Mouse (Mus musculus) embryo, embryonic 10.5 days (tissue): ENCODE measurements around the gene Dgkg.

Experiments
- DNase-seq: peaks from one replicate; pipeline ENCODE4 v3.0.0-alpha.2; 2015; ENCODE audit warnings: low spot score

Gene Dgkg

DNA sequence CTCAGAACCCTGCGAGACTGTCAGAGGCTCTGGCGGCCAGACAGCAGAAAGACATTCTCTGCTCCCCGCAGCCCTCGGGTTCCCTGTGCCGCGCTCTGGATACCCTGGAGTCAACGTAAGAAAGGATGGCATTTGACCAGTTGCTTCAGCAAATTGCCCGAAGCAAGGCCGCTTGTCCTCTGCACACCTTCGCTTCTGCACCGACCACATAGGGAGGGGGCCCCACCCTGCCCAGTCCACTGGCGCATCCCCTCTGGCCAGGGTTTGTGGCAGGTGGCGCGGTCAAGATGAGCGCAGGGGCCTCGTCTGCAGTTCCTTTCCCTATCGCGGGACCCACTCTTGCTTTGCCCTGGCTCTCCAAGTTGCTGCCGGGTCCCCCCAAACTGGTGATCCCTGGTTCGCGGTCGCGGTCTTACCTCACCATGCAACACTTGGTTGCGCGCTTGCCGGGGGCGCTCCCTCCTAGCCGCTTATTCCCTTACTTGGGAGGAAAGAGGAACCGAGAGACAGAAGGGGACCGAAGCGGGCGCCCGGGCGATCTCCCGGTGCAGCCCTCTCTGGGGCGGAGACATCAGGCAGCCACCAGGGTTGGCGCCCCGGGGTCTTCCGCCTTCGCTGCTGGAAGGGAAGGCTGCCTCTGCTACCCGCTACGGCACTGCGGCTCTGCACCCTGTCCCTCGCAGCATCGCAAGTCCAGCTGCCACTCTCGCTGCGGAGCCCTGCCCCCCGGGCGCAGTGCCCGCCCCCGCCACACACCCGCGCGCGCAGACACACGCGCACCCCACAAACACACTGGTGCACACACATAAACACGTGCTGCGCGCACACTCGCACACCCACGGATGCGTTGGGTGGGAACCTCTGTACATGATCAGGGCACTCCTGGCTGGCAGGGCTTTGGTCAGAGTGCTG is at the start of gene Dgkg:
Gene Dgkg (minus strand): TSS at position 689 of the 912 bp plus-strand sequence.
- DNase-seq: peak; percentile 46

DNA sequence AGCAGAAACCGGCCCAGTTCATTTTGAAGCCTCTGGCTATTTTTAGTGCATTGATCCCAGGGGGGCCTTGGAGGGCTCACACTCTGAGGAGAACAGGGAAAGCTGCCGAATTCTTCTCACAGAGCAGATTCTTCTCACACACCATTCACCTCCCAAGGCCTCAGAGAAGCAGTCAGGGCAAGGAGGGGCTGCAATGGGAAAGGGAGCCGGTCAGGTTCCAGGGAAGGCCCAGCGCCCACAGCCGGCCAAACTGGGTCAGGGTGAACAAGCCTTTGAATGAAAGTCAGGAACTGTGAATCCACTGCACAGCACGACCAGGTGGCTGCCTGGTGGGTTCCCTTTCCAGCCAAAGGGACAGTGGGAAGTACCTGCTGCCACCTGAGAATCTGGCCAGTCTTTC is 47.9 kb upstream of the Dgkg start:
- DNase-seq: no peak

DNA sequence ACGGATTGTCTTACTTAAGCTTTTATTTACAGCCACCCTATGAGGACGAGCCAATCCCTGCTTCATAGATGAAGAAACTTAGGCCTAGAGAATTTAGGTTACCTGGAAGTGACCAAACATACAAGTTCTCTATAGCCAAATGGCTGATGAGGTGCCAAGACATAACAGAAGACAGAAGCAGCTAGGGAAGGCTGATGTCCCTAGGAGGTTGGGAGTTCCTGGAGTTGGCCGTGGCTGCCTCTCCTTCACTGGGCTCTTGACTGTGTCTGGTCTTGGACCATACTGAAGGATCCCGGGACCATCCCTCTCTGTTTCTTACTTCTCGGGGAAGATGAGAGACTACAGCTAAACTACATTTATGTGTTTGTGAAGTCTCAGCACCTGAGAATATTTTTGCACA is 47.1 kb upstream of the Dgkg start:
- no peak for DNase-seq

DNA sequence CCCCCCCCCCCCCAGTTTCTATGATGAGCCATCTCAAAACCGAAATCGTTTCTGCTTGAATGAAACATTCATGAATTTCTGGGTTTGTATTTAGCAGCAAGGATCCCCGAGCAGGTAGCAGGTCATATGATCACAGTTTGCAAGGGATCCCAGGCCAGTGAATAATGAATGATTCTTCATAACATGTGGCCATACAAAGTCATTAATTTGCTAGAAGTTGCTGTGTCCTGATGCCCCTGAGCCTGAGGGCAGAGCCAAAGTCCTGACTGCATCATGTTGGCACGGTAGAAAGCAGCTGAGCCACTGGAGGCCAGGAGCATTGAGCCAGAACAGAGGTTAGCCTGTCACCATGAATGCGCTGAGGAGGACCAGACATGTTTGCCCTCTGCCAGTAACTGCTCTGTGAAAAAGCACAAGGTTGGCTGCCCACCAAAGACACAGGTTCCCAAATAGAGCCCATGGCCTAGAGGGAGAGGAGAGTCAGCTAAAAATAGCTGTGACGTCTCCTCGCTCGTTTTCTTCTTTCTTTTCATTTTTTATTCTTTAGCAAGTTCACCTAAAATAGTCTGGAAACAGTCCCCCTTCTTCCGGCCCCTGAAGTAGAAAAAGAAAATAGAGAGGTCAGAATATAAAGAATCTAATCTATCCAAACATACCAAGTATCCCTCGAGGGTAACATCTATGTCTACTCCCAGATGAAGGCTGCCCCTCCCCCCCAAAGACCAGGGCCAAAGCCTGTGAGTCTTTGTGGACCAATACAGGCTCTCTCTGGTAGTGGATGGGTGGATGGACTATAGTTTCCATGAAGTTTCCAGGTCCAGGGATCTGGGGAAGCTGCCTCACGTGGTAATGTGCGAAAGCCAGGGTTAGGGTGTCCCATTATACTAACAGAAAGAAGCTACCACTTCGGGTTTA is 42.1 kb upstream of the Dgkg start:
- no peak for DNase-seq

DNA sequence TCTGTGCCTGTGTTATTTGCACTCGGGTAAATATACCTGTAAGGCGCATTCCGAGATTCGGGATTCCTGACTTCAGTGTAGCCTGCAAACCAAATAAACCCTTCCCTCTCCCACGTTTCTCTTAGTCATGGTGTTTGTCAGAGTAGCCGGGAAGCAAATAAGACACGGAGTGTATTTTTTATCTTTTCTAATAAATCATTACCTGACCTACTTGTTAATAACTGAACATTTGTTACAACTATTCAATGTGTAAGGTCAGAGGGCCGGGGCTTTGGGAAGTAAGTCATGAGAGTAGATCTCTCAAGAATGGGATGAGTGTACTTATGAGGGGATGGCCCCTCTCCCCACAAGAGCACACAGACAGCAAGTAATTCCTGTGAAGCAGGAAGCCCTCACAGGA is 41.1 kb upstream of the Dgkg start:
- DNase-seq: no peak

DNA sequence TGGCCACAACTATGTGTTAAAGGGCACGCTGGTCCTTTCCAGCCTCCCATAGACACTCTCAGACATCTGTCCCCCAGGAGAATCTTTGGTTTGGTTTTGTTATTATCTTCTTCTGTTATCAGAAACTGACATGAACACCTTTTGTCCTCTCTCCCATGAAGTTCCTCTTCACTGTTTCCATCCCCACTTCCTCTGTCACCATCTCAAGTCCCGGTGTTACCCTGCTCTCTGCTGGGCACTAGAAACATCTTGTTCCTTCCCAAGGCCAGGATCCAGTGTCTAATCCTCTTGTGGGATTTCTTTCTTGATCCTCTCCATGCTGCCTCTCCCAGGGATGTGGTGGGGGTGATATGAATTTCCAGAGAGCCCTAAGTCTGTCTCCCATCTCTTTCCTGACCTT is 32.6 kb upstream of the Dgkg start:
- DNase-seq: no peak

DNA sequence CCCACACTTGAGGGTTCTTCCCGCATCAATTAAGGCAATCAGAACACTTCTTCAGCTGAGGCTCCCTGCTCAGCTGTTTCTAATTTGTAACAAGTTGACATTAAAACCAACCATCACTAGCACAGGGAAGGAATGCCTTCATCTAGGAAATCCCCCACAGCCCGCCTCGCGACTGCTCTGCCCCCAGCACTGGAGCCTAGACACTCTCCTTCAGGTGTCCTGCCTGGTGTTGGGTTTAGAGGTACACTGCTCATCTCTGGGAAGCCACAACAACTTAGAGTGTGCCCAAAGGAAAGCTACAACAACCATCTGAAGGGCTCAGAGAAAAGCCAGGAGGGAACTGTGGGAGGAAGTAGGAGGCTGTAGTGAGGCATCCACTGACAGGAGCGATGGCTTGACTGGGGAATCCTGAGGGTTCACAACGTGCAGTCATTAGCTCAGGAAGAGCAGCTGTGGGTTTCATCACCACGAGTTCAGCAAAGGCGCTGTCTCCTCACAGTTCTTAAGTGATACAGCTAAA is 30.8 kb upstream of the Dgkg start:
- no peak for DNase-seq

DNA sequence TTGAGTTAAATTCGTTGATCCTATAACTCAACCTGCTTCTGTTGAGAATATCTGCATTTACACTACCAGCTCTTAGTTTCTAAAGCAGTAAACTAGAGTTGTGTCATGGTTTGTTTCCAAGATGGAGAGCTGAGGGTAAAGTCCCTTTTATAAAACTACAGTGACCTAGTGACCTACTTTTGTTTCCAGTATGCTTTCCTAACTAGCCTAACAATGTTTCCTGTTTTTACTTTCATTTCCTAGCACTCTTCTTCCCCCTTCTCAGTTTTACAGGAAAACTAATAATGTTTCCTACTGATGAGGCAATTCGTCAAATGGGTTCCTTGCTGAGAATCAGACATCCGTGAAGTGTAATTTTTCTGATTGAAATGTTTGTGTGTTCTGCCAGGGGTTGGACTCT is 26.6 kb upstream of the Dgkg start:
- DNase-seq: no peak

DNA sequence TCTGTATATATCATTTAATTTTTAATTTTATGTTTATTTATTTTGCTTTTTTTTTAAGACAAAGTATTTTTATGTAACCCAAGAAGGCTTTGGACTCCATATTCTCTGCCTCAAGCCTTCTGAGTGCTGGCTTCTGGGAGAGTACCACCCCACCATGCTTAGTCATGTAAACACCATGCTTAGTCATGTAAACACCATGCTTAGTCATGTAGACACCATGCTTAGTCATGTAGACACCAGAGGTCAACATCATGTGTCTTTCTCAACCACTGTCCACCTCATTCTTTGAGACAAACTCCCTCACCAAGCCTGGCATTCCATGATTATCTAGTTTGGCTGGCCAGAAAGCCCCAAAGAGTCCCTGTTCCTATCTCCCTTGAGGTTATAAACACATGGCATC is 25.7 kb upstream of the Dgkg start:
- DNase-seq: no peak

DNA sequence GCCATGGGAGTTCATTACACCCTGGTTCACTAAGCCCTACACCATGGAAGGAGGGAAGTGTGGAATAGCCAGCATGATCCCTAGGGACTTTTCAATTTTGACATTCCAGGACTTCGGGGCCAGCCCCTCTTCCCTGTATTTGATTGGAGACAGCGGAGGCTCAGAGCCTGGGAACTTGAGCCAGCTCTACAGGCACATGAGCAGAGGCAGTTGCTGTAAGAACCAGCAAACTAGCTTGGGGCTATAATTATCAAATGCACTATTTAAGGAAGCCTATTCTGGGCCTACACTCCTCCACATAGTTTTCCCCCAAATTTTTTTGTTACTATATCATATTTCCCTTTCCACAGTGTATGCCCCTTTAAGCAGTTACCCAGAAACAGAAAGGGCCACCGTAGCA is 22.6 kb upstream of the Dgkg start:
- DNase-seq: no peak

DNA sequence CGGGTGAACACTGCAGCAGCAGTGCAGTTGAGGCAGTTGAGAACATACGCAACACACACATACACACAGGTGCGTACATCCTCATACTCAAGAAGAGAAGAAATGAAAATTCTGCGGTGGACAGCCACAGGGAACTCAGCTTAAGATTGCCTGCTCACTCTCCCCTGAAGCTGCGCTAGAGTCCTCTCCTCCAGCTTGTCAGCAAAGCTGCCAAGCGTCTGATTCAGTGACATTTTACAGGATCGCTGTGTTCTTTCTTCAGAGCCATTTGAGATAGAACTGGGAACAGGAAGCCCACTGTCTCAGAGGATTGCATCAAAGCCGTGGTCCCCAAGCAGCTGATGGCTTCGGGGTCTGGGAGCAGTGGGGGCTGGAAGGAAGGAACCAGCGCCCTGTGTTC is 17.6 kb upstream of the Dgkg start:
- no peak for DNase-seq

DNA sequence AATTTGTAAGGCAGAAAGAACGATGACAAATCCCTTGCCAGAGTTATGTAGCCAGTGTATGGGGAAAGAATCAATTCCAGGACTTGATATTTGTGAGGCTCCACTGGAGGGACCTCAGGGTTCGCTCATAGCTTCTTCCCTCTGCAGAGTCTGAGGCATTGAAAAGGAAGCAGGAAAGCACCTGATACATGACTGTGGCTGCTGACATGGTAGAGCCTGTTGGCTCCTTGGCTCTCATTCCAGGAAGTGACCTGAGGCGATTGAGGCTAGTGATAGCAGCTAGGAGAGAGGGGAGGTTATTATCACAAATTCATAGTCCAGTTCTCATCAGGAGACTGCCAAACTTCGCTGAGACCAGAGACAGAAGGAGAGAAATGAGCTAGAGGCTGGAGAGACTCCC is 17.1 kb upstream of the Dgkg start:
- DNase-seq: no peak

DNA sequence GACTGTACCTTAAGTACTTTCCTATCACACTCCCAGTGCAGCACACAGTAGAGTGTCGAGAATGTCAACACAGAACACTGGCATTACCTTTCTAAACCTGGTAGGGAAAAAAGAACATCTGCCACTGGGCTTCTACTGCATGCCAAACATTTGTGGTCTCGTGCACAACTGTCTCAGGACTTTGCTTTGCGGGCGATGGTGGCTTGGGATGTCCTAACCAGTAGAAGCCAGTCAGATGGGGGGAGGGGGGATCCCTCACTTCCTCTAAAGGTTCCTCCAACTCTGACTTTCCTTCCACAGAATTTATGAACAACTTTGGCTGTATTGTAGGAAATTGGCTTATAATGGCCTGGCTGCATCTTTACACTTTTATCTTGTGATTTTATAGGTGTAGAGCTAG is 7.0 kb upstream of the Dgkg start:
- no peak for DNase-seq

DNA sequence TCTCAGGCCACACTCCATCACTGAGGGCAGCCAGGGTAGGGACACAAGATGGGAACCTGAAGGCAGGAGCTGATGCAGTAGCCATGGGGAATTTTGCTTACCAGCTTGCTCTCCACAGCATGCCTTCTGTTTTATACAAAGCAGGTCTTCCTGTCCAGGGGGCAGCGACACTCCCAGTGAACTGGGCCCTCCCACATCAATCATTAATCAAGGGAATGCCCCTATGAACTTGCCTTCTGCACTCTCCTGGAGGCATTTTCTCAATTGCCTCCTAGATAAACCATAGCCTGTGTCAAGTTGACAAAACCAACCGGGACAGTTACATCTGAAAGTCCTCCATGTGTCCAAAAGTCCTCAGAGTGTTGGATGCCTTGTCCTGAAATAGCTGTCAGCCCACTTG is 6.1 kb upstream of the Dgkg start:
- no peak for DNase-seq

DNA sequence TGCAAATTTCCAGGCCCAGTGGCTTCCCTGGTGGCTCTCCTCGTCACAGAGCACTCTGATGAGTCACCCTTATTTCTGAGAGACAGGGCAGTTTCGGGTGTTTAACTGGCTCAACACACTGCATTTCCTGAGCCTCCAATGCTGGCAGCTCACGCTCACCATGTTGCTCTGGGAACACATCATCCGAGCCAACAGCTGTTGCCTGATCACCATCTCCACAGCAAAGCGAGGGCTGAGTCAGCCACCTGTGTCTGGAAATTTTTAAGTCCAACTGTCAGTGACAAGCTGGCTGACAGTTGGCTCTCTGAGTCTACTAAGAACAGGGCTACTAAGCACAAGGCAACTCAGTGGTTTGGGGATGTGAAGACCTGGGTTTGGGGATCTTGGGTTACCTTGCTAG is 4.1 kb upstream of the Dgkg start:
- DNase-seq: no peak

DNA sequence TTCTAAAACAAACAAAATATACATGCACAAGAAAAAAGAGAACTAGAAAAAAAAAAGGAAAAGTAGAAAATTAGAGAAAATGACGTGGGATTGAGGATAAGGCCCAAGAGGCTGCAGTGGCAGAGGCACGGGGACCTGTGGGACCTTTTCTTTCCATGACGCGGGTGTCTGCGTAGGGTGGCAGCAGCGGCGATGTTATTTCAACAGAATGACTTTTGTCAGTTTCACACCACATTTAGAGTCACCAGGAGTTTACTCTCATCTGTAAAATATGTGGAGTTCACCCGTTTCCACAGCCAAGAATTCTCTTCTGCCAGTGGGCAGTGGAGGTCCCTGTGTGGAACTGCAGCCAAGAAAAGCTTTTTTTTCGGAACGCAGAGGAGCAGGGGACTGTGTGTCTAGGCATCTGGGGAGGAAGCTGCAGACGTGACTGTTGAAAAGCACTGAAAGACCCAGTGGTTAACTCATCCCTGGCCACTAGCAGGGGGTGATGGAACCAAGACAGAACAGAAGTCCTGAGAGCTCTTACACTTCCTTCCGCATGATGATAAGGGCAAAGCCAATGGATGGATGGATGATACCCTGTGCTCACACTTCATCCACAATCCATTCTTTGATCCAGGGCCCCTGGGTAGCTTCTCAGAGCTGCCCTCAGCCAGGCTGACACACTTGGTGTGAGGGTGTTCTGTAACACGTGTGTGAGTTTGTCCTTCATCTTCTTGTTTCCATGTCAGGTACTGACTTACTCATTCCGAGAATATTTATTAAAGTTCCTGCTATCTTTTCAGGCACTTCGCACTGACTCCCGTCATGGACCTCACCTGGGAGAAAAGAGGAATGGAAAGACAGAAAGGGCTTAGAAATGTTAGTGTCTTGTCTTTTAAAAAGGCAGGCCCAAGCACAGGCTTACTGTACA is 1.1 kb upstream of the Dgkg start:
- DNase-seq: no peak

DNA sequence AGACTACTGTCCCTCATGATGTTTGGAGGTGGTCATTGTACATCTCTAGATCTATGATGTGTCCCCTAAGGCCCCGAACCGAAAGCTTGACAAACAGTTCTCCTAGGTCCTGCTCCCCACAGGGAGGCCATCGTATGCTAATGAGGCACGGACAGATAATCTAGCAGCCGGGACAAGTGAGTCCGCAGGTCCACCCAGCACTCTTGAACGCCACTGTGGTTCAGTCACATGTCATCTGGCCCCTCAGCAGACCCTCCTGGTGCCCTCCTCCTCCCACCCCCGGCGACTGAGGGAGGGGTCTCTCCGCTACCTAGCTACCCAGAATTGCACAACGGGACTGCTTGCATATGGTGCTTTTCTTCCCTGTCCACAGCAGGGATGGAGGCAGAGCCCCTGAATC is 1.2 kb downstream of the Dgkg start:
- DNase-seq: no peak

DNA sequence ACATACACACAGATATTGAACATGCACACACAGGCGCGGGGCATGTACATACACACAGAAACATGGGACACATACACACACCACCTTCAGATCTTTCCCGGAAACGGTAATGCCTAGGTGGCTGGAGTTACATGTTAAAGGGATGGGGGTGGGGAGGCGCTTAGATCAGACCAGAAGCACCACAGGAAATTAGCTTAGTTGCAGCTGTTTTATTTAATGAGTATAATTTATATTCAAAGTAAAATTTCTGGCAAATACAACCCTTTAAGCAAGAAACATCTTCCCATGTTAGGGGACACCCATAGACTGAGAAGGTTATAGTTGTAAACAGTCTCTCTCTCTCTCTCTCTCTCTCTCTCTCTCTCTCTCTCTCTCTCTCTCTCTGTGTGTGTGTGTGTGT is 1.8 kb downstream of the Dgkg start:
- DNase-seq: no peak

DNA sequence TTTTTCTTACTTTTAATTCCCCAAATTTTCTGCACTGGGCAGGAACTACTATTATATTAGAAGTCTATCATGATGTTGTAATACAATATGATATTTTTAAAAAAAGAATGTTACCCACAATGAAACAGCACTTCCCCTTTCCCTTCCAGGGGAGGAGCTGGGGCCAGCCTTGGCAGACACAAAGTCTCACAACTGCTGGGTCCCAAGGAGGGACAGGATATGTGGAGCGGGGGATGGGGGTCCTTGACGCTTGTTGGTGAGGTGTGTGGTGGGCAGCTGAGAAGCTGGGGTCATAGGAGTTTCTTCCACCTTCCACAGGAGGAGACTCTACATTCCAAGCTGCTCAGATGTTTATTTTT is 2.6 kb downstream of the Dgkg start:
- DNase-seq: no peak

DNA sequence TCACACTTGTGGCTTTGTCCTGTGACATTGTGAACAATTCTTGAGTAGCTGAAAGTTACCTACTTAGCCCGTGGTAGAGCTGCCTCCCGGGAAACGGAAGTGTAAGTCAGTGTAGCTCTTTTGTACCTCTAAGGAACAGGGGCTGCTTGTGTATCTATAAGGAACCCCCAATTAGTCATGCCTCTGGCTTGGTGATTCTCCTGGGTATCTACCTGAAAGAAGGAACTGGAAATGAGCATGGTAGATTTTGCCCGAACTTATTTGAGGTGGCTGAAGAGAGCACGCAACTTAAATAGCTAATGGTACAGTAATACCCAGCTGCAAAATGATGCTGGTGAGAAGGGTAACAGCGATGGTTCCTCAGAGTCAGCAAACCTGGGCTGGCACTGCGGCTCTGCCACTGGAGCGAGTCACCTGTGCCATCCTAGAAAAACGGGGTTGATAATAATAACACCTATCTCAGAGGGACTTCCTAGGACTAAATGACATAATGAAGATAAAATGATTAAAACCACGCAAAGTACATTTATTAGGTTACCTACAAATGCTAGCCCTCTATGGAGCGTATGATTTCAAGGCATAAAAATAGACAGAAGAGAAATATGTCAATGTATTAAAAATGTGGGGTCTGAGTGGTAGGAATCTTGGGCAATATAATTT is 3.1 kb downstream of the Dgkg start:
- DNase-seq: no peak

DNA sequence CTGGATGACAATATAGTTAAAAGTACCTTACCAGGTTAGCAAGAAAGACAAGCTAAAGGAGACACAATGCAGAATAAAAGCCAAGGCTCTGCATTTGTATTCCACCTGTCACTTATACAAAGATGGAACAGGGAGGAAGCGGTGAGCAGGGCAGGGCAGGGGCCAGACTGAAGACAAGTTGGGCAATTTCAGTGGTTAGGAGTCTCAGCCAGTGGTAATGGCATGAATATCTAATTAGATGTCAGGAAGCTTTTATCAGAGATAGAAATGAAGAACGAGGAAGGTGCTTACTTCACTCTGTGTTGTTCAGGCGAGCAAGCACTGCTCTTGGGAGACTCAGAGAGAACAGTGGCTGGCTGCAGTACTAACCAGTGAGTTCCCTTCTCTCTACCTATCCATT is 5.8 kb downstream of the Dgkg start:
- no peak for DNase-seq
